Mouse (Mus musculus): ENCODE data around the gene Slc25a20. TPM values are rescaled to one million over a fixed set of nuclear protein-coding genes. Genes with fewer than 3 reads are reported as not detected.

Gene Slc25a20
- polyA plus RNA-seq, 1 experiment, result 35.7 TPM

DNA sequence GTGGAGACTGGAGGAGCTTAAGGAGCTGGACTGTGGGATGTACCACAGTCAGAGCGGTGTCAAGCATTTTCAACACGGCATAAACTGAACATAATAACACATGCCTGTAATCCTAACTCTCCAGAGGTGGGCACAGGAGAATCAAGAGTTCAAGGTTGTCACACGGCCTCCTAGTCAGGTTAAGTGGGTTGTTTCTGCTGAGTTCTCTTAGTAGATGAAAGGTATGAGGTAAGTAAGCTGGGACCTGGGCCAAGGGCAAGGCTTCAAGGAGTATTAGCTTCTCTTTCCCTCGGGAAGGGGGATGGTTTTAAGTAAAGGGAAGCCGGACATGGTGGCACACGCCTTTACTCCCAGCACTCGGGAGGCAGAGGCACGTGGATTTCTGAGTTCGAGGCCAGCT is 26.6 kb downstream of the Slc25a20 start:
- Histone ChIP-seq H3K27ac (ENCODE audit: insufficient read depth, low read length) (no peak overlapping the region), H3K4me3 (ENCODE audit: low read depth, low read length) (no peak overlapping the region), H3K36me3 (ENCODE audit: control insufficient read depth, insufficient read depth, low read length, poor library complexity, severe bottlenecking) (peaks cover 3% of the 10 kb centered on the region; the same call in 1 of the 2 replicates), H3K4me1 (ENCODE audit: control insufficient read depth, insufficient read depth, low read length) (no peaks in the 10 kb centered on the region), H3K27me3 (ENCODE audit: control insufficient read depth, insufficient read depth, low read length, poor library complexity, severe bottlenecking) (no peaks in the 10 kb centered on the region), H3K9me3 (replicated peaks; ENCODE audit: control insufficient read depth, insufficient read depth, low read length, poor library complexity, severe bottlenecking) (no peaks in the 10 kb centered on the region), H3K9ac (ENCODE audit: low read depth, poor library complexity, severe bottlenecking) (no peak overlapping the region)
- TF ChIP-seq POLR2A (IDR thresholded peaks at IDR 0.05; ENCODE audit: insufficient read depth, low read length), result no peak
- no peak for TF ChIP-seq CTCF (IDR thresholded peaks at IDR 0.05; ENCODE audit: low read depth, low read length)
- no peak for TF ChIP-seq EP300 (IDR thresholded peaks at IDR 0.05; ENCODE audit: insufficient read depth, low read depth, low read length)

DNA sequence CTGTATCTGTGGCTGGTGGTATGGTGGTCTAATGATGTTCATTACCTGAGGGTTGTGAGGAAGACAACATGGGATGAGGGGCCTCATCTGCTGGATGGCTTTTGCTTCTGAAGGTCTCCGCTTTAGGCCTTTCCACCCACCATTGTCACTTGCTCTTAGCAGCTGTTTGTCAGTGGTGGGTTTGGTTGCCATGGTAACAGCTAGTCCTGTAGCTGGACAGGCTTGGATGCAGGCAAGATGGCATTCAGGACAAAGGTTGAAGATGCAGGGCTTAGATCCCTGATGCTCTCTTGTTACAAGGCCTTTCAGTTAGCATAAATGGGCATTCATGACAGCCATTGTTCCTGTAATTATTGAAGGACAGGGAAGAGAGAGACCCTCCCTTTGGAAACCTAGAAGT is 27.2 kb downstream of the Slc25a20 start, which contains the start of gene Prkar2a:
Gene Prkar2a, plus strand, starts transcription at position 209 of the 400 bp plus-strand sequence.
- no peak within 1 kb of the TSS for H3K27ac ChIP-seq (ENCODE audit: insufficient read depth, low read length)
- no peak within 1 kb of the TSS for H3K9ac ChIP-seq (ENCODE audit: low read depth, poor library complexity, severe bottlenecking)
- no peaks in the 10 kb centered on the region for H3K9me3 ChIP-seq (replicated peaks; ENCODE audit: control insufficient read depth, insufficient read depth, low read length, poor library complexity, severe bottlenecking)
- H3K27me3 ChIP-seq (ENCODE audit: control insufficient read depth, insufficient read depth, low read length, poor library complexity, severe bottlenecking), result no peaks in the 10 kb centered on the region
- H3K4me3 ChIP-seq (ENCODE audit: low read depth, low read length), result no peak within 1 kb of the TSS
- no peaks in the 10 kb centered on the region for H3K4me1 ChIP-seq (ENCODE audit: control insufficient read depth, insufficient read depth, low read length)
- TF ChIP-seq EP300 (IDR thresholded peaks at IDR 0.05; ENCODE audit: insufficient read depth, low read depth, low read length) (no peak), POLR2A (IDR thresholded peaks at IDR 0.05; ENCODE audit: insufficient read depth, low read length) (no peak), CTCF (IDR thresholded peaks at IDR 0.05; ENCODE audit: low read depth, low read length) (no peak)
- H3K36me3 ChIP-seq (ENCODE audit: control insufficient read depth, insufficient read depth, low read length, poor library complexity, severe bottlenecking), result peaks cover 2% of the 10 kb centered on the region; the same call in 1 of the 2 replicates

DNA sequence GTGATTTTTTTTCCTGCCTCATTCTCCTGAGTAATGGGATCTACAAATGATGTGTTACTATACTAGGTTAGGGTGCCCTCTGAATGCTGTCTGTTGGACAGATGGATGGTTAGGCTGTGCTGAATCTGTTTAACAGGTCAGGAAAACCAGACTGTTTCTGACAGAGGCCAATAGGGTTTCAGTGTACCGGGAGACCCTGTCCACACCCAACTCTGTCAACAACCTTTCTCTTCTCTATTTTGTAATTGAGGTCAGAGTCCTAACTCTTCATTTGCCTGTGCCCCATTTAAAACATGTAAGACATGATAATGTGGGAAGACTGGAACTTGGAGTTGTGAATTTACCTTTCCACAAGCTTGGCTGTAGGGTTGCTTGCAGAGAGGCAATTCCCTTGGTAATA is 28.1 kb downstream of the Slc25a20 start:
- H3K27me3 ChIP-seq (ENCODE audit: control insufficient read depth, insufficient read depth, low read length, poor library complexity, severe bottlenecking), result no peaks in the 10 kb centered on the region
- H3K4me1 ChIP-seq (ENCODE audit: control insufficient read depth, insufficient read depth, low read length), result no peaks in the 10 kb centered on the region
- no peak overlapping the region for H3K4me3 ChIP-seq (ENCODE audit: low read depth, low read length)
- H3K9me3 ChIP-seq (replicated peaks; ENCODE audit: control insufficient read depth, insufficient read depth, low read length, poor library complexity, severe bottlenecking), result no peaks in the 10 kb centered on the region
- 0 out of 2 replicates have a peak, but pooled peaks cover 2% of the 10 kb centered on the region for H3K36me3 ChIP-seq (ENCODE audit: control insufficient read depth, insufficient read depth, low read length, poor library complexity, severe bottlenecking)
- H3K27ac ChIP-seq (ENCODE audit: insufficient read depth, low read length), result no peak overlapping the region
- no peak overlapping the region for H3K9ac ChIP-seq (ENCODE audit: low read depth, poor library complexity, severe bottlenecking)
- no peak for TF ChIP-seq CTCF (IDR thresholded peaks at IDR 0.05; ENCODE audit: low read depth, low read length)
- TF ChIP-seq POLR2A (IDR thresholded peaks at IDR 0.05; ENCODE audit: insufficient read depth, low read length), result no peak
- no peak for TF ChIP-seq EP300 (IDR thresholded peaks at IDR 0.05; ENCODE audit: insufficient read depth, low read depth, low read length)

DNA sequence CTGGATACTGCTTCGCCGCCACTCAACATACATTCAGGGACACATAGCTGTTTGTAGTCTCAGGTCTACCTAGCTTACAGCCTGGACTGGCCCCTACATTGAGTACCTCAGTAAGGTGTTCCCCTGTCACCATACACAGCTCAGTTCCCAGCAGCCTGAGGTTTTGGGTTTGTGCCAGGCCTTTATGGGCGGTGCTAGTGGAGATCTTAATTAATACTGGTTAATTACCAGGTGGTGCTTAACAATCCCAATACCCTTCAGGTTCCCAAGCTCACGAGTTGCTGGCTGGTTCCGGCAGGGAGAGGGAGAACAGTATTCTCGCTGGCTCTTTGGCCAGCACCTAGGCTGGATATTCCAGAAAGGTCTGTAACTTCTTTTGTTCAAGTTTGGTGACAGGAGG is 29.0 kb downstream of the Slc25a20 start:
- no peak for TF ChIP-seq CTCF (IDR thresholded peaks at IDR 0.05; ENCODE audit: low read depth, low read length)
- no peak for TF ChIP-seq EP300 (IDR thresholded peaks at IDR 0.05; ENCODE audit: insufficient read depth, low read depth, low read length)
- TF ChIP-seq POLR2A (IDR thresholded peaks at IDR 0.05; ENCODE audit: insufficient read depth, low read length), result no peak
- Histone ChIP-seq H3K27me3 (ENCODE audit: control insufficient read depth, insufficient read depth, low read length, poor library complexity, severe bottlenecking) (no peaks in the 10 kb centered on the region), H3K36me3 (ENCODE audit: control insufficient read depth, insufficient read depth, low read length, poor library complexity, severe bottlenecking) (0 out of 2 replicates have a peak, but pooled peaks cover 2% of the 10 kb centered on the region), H3K4me3 (ENCODE audit: low read depth, low read length) (no peak overlapping the region), H3K9me3 (replicated peaks; ENCODE audit: control insufficient read depth, insufficient read depth, low read length, poor library complexity, severe bottlenecking) (no peaks in the 10 kb centered on the region), H3K4me1 (ENCODE audit: control insufficient read depth, insufficient read depth, low read length) (no peaks in the 10 kb centered on the region), H3K27ac (ENCODE audit: insufficient read depth, low read length) (no peak overlapping the region), H3K9ac (ENCODE audit: low read depth, poor library complexity, severe bottlenecking) (no peak overlapping the region)

DNA sequence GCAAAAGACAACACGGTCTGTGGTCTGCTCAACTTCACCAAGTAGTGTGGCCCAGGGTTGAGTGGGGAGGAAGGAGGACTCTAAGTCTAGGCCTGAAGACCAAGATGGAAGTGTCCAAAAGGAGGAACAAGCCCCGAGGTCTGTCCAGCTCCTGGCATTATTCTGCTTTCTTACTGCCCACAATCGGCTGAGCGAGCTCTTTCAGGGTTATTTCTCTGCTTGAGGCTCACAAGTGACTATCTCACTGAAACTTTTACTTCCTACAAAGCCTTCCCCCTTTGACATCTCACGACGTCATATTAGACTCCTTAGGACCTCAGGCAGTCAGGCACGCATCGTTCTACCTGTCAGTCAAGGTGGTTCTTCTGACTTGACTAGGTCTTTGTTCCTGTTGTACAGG is 29.5 kb downstream of the Slc25a20 start:
- no peaks in the 10 kb centered on the region for H3K4me1 ChIP-seq (ENCODE audit: control insufficient read depth, insufficient read depth, low read length)
- H3K36me3 ChIP-seq (ENCODE audit: control insufficient read depth, insufficient read depth, low read length, poor library complexity, severe bottlenecking), result 0 out of 2 replicates have a peak, but pooled peaks cover 2% of the 10 kb centered on the region
- no peak overlapping the region for H3K27ac ChIP-seq (ENCODE audit: insufficient read depth, low read length)
- no peaks in the 10 kb centered on the region for H3K9me3 ChIP-seq (replicated peaks; ENCODE audit: control insufficient read depth, insufficient read depth, low read length, poor library complexity, severe bottlenecking)
- peak overlapping the region; percentile 85 for H3K9ac ChIP-seq (ENCODE audit: low read depth, poor library complexity, severe bottlenecking)
- no peak for TF ChIP-seq EP300 (IDR thresholded peaks at IDR 0.05; ENCODE audit: insufficient read depth, low read depth, low read length)
- no peak for TF ChIP-seq CTCF (IDR thresholded peaks at IDR 0.05; ENCODE audit: low read depth, low read length)
- no peak for TF ChIP-seq POLR2A (IDR thresholded peaks at IDR 0.05; ENCODE audit: insufficient read depth, low read length)
- peak overlapping the region; percentile 35 for H3K4me3 ChIP-seq (ENCODE audit: low read depth, low read length)
- H3K27me3 ChIP-seq (ENCODE audit: control insufficient read depth, insufficient read depth, low read length, poor library complexity, severe bottlenecking), result no peaks in the 10 kb centered on the region

DNA sequence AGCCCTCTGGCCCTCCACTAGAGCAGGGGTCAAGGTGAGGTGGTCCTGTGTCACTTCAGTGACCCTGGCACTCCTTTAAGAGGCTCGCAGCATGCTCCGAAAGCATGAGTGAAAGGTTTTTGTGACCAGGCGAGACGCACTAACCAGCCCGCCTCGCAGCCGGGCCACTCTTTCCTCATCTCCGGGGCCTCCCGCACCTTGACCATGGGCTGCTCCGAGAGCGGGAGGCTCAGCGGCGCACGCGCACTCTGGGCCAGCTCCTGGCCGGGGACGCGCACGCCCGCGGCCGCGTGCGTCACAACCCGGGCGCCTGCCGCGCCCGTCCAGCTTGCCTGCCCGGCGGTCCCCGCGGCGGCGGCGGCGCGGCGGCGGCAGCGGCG is 29.9 kb downstream of the Slc25a20 start:
- no peak for TF ChIP-seq CTCF (IDR thresholded peaks at IDR 0.05; ENCODE audit: low read depth, low read length)
- TF ChIP-seq POLR2A (IDR thresholded peaks at IDR 0.05; ENCODE audit: insufficient read depth, low read length), result no peak
- no peak for TF ChIP-seq EP300 (IDR thresholded peaks at IDR 0.05; ENCODE audit: insufficient read depth, low read depth, low read length)
- Histone ChIP-seq H3K36me3 (ENCODE audit: control insufficient read depth, insufficient read depth, low read length, poor library complexity, severe bottlenecking) (0 out of 2 replicates have a peak, but pooled peaks cover 2% of the 10 kb centered on the region), H3K4me1 (ENCODE audit: control insufficient read depth, insufficient read depth, low read length) (no peaks in the 10 kb centered on the region), H3K9ac (ENCODE audit: low read depth, poor library complexity, severe bottlenecking) (peak overlapping the region; percentile 85), H3K27ac (ENCODE audit: insufficient read depth, low read length) (no peak overlapping the region), H3K27me3 (ENCODE audit: control insufficient read depth, insufficient read depth, low read length, poor library complexity, severe bottlenecking) (no peaks in the 10 kb centered on the region), H3K4me3 (ENCODE audit: low read depth, low read length) (peak overlapping the region; percentile 73), H3K9me3 (replicated peaks; ENCODE audit: control insufficient read depth, insufficient read depth, low read length, poor library complexity, severe bottlenecking) (no peaks in the 10 kb centered on the region)
